Mouse (Mus musculus) embryonic facial prominence, embryonic 11.5 days (tissue): ENCODE data around the gene Tmem95. TPM values are rescaled to one million over a fixed set of nuclear protein-coding genes. Genes with fewer than 3 reads are reported as not detected.
A peak's percentile ranks its signal among the peaks of the same experiment; 100 is the strongest.

ENCODE experiments used
- ATAC-seq: fragments of 200-750 bp; cut with Nextera tagmentation; replicated peaks from 2 replicates; pipeline ENCODE4 v1.8.0; 2017; ENCODE audit warnings: low read depth; ENCODE audit not compliant: insufficient number of reproducible peaks, low FRiP score, low TSS enrichment
- DNase-seq: peaks from one replicate; pipeline ENCODE4 v3.0.0-alpha.2; 2015; ENCODE audit warnings: low spot score
- H3K27ac ChIP-seq: fragments of 300-500 bp; sonication (generic); replicated peaks from 2 replicates; pipeline ENCODE4 v1.5.1; 2014; ENCODE audit warnings: mild to moderate bottlenecking, low read depth, low read length, control low read depth
- H3K27me3 ChIP-seq: fragments of 300-500 bp; sonication (generic); 2 replicates; pipeline ENCODE4 v1.6.1; 2014; ENCODE audit warnings: mild to moderate bottlenecking, low read length, moderate library complexity, mixed read lengths; ENCODE audit not compliant: control insufficient read depth, insufficient read depth
- H3K36me3 ChIP-seq: fragments of 300-500 bp; sonication (generic); replicated peaks from 2 replicates; pipeline ENCODE4 v1.6.1; 2014; ENCODE audit warnings: low read depth, mild to moderate bottlenecking, low read length, moderate library complexity, mixed read lengths; ENCODE audit not compliant: control insufficient read depth, insufficient read depth
- H3K4me1 ChIP-seq: fragments of 300-500 bp; sonication (generic); 2 replicates; pipeline ENCODE4 v1.6.1; 2014; ENCODE audit warnings: low read length, mixed read lengths; ENCODE audit not compliant: control insufficient read depth, insufficient read depth
- H3K4me2 ChIP-seq: fragments of 300-500 bp; sonication (generic); 2 replicates; pipeline ENCODE4 v1.6.1; 2014; ENCODE audit warnings: low read depth, mild to moderate bottlenecking, control low read depth, low read length, moderate library complexity
- H3K4me3 ChIP-seq: fragments of 300-500 bp; sonication (generic); 2 replicates; pipeline ENCODE4 v1.5.1; 2014; ENCODE audit warnings: low read depth, low read length, control low read depth
- H3K9ac ChIP-seq: fragments of 300-500 bp; sonication (generic); replicated peaks from 2 replicates; pipeline ENCODE4 v1.6.1; 2014; ENCODE audit warnings: mild to moderate bottlenecking, control low read depth, low read length
- H3K9me3 ChIP-seq: fragments of 300-500 bp; sonication (generic); replicated peaks from 2 replicates; pipeline ENCODE4 v1.6.1; 2016; ENCODE audit warnings: mild to moderate bottlenecking, low read length, inconsistent platforms, mixed read lengths; ENCODE audit not compliant: control insufficient read depth
- WGBS: fragments of 180-500 bp; shearing (Covaris S2); extraction: QIAGEN DNeasy Blood & Tissue Kit; methylation state at CpG from one replicate; pipeline ENCODE4 v1.1.7; 2014; 5-methylcytosine and 5-hydroxymethylcytosine counted together
- polyA plus RNA-seq: library from polyadenylated mRNA; unstranded; fragments of >200 nt; fragmentation: Nextera tagmentation; extraction: Ambion mirVana; gene quantifications from 2 replicates; pipeline ENCODE4 v1.2.1, GENCODE M21; 2014

The Tmem95 gene
- polyA plus RNA-seq, 1 experiment from 2014 or later: not detected

DNA sequence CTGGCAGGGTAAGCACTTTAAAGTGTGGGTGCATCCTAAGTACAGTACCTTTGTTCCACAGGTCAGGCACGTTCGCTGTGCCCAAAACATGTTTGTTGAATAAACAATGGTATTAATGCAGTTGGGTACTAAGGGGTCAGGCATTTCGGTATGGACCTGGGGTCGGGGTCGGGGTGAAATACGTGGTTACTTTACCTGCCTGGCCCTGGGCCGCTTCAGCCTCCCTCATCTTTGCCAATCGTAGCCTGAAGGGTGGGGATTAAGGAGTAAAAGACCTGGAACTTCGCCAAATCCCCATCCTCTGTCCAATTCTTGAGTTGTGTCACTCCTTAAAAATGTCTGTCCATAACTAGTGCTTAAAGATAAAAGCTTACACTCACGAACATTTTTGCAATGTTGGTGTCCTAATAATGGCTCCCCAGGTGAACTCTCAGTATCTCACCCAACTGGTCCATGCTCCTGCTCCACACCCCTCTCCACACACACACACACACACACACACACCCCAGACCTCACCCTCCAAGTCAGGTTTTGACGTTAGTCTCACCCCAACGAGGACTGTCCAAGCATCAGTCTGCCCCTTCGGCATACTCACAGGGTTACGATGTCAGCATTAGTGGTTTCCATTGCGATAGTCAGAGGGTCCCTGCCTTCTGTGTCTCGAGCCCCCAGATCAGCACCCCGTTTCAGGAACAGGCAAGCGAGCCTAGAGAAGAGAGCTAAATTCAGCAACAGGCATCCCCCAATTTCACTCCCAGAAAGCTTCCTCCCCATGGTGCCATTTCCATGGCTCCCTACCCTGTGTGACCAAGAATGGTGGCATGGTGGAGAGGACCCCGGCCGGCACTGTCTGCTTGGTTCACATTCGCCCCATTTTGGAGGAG, 4.2 kb upstream of the Tmem95 start:
- Histone ChIP-seq H3K36me3 (no peaks in the 10 kb centered on the region), H3K27ac (peak overlapping the region; percentile 69; the same call in 1 of the 2 replicates), H3K9ac (peak overlapping the region; percentile 64)

DNA sequence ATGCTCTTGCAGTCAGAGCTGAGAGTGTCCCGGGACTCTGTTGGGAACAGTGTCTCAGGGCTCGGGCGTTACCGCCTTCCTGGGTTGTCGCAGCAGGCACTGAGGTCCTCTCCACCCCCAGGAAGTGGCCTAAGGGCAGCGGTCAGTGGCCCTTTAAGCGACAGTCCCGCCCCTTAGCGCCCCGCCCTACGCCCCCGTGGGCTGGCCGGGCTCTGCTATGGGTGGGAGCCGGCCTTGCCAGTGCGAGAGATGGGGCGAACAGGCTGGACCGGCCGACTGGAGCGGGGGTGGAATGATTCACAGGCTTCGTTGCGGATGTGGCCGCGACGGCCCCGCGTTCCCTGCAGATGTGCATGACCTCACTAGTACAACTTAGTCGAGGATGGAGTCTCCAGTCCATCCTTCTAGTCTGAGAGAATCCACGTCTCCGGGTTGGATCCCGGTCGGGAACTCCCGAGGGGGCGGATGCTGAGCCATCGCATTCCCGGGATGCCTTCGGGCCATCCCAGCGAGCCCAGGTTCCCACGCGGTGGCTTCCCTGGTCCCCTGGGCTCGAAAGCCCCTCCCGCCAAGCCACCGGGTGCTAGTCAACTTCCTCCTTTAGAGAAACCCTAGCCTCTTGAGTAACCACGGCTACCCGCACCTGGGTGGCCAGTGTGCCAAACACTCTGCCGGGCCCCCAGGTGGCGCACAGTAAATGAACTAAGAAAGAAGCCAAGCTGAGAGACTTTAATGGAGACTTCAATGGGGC, 3.2 kb upstream of the Tmem95 start, which contains the start of gene Kctd11:
Gene Kctd11, minus strand, starts transcription at position 554 of the 751 bp plus-strand sequence.
- no peaks in the 10 kb centered on the region for H3K27me3 ChIP-seq
- ATAC-seq (peak; percentile 64), DNase-seq (peak; percentile 79)
- WGBS: 0% methylated on average over 44 of the region's 46 CpGs
- H3K27ac ChIP-seq: peak within 1 kb of the TSS; percentile 69
- peaks cover 5% of the 10 kb centered on the region; the same call in 1 of the 2 replicates for H3K4me1 ChIP-seq
- no peaks in the 10 kb centered on the region for H3K36me3 ChIP-seq
- H3K4me2 ChIP-seq: peak within 1 kb of the TSS; percentile 69
- H3K4me3 ChIP-seq: peak within 1 kb of the TSS; percentile 45
- no peaks in the 10 kb centered on the region for H3K9me3 ChIP-seq
- peak within 1 kb of the TSS; percentile 64 for H3K9ac ChIP-seq

More for the DNA sequence above, 4.2 kb upstream of the Tmem95 start:
- DNase-seq (no peak), ATAC-seq (no peak)
- 58% methylated on average over 21 of the region's 21 CpGs for WGBS
- Histone ChIP-seq H3K4me3 (peak overlapping the region; percentile 45), H3K4me1 (peaks cover 4% of the 10 kb centered on the region; the same call in 1 of the 2 replicates), H3K9me3 (no peaks in the 10 kb centered on the region), H3K4me2 (peak overlapping the region; percentile 69), H3K27me3 (no peaks in the 10 kb centered on the region)

GRCm38 (mm10) chr11:69880506-69880852, 2.7 kb upstream of the Tmem95 start:
- Histone ChIP-seq H3K27ac (peak overlapping the region; percentile 69), H3K9me3 (no peaks in the 10 kb centered on the region), H3K36me3 (no peaks in the 10 kb centered on the region), H3K4me3 (peak overlapping the region; percentile 45), H3K4me2 (peak overlapping the region; percentile 69), H3K4me1 (peaks cover 5% of the 10 kb centered on the region; the same call in 1 of the 2 replicates), H3K9ac (peak overlapping the region; percentile 64), H3K27me3 (no peaks in the 10 kb centered on the region)
- ATAC-seq (no peak; the same call in 1 of the 2 replicates), DNase-seq (peak; percentile 87)
- WGBS: under 1% methylated on average over 18 of the region's 18 CpGs

DNA sequence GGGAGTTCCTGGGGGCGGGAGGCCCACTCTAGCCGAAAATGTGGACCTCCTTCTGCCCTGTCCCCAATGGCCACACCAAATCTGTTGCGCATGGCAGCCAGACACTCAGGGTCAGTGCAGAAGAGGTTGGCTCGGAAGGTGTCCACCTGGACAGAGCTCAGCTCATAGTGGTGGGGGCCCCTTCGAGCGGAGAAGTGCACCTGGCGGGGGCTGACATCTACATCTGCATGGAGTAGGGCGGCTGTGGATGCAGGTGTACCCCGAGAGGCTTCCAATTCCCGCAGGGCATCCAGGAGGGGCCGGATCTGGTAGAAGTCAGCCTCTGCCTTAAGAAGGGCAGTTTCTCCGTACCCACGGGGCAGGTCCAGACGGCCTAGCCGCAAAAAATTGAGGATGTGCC, 1.9 kb upstream of the Tmem95 start:
- Histone ChIP-seq H3K36me3 (no peaks in the 10 kb centered on the region), H3K9me3 (no peaks in the 10 kb centered on the region), H3K4me2 (peak overlapping the region; percentile 69), H3K9ac (peak overlapping the region; percentile 64), H3K27me3 (no peaks in the 10 kb centered on the region), H3K4me1 (peaks cover 5% of the 10 kb centered on the region; the same call in 1 of the 2 replicates), H3K4me3 (peak overlapping the region; percentile 45), H3K27ac (no peak overlapping the region)
- DNase-seq: no peak
- WGBS: 48% methylated on average over 15 of the region's 15 CpGs
- ATAC-seq: no peak

DNA sequence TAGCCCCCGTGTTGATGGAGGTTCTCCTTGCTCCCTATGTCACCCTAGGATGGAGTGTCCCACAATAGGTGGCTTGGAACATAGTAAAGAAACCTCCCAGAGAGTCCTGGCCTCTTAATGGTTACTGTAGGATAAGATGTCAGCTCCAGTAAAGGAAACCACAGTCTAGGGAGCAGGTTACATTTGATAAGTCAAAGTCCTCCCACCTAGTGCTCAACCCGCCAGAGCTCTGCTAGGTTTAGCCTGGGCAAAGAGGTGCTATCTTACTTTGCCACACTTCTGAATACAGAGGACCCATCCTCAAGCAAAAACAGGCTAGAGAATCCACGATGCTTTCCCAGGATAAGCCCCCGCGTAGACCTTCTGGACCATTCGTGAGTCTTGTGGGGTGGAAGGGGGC, 1.1 kb upstream of the Tmem95 start:
- ATAC-seq (no peak), DNase-seq (no peak)
- Histone ChIP-seq H3K9me3 (no peaks in the 10 kb centered on the region), H3K36me3 (no peaks in the 10 kb centered on the region), H3K4me2 (no peak overlapping the region), H3K9ac (no peak overlapping the region), H3K4me1 (peaks cover 5% of the 10 kb centered on the region; the same call in 1 of the 2 replicates), H3K27ac (no peak overlapping the region), H3K4me3 (no peak overlapping the region), H3K27me3 (no peaks in the 10 kb centered on the region)
- 84% methylated on average over 6 of the region's 6 CpGs for WGBS

DNA sequence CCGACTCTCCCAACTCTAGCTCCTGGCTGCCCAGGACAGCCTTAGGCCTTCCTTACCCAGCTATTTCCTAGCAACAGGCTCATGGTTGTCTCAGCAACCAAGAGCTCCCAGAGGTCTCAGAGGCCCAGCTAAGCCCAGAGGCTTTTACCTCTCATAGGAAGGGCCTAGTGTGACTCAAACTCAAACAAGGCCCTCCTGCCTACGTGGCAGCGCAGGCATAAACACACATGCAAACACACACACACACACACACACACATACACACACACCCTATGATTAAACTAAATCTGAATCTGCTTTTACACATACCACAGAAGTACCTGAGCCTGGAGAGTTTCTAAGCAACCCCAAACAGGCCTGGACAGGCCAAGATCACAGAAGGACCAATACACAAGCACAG, 581 bp upstream of the Tmem95 start:
- WGBS: 89% methylated on average over 3 of the region's 3 CpGs
- Histone ChIP-seq H3K36me3 (no peaks in the 10 kb centered on the region), H3K27me3 (no peaks in the 10 kb centered on the region), H3K9me3 (no peaks in the 10 kb centered on the region), H3K4me1 (peaks cover 5% of the 10 kb centered on the region; the same call in 1 of the 2 replicates), H3K4me2 (no peak overlapping the region), H3K4me3 (no peak overlapping the region), H3K27ac (no peak overlapping the region), H3K9ac (no peak overlapping the region)
- no peak for DNase-seq
- ATAC-seq: no peak

GRCm38 (mm10) chr11:69876867-69877266, 951 bp downstream of the Tmem95 start:
- WGBS: under 1% methylated on average over 12 of the region's 12 CpGs
- Histone ChIP-seq H3K9me3 (no peaks in the 10 kb centered on the region), H3K9ac (no peak overlapping the region; the same call in 1 of the 2 replicates), H3K27ac (no peak overlapping the region), H3K36me3 (no peaks in the 10 kb centered on the region), H3K4me2 (peak overlapping the region; percentile 25; the same call in 1 of the 2 replicates), H3K27me3 (no peaks in the 10 kb centered on the region), H3K4me1 (peaks cover 5% of the 10 kb centered on the region; the same call in 1 of the 2 replicates), H3K4me3 (0 out of 2 replicates have a peak overlapping the region, but pooled peaks have one; percentile 3)
- DNase-seq: peak; percentile 89
- peak; percentile 49; the same call in 1 of the 2 replicates for ATAC-seq
